Mouse (Mus musculus) liver, embryonic 13.5 days (tissue): ENCODE data around the gene Ldb3. TPM values are rescaled to one million over a fixed set of nuclear protein-coding genes. Genes with fewer than 3 reads are reported as not detected.
A peak's percentile ranks its signal among the peaks of the same experiment; 100 is the strongest.

Source experiments
- ATAC-seq: fragments of 200-750 bp; cut with Nextera tagmentation; 2 replicates; pipeline ENCODE4 v1.8.0; 2017; ENCODE audit warnings: low read depth, mild to moderate bottlenecking, moderate number of reproducible peaks, moderate library complexity
- DNase-seq: peaks from one replicate; pipeline ENCODE4 v3.0.0; 2022
- H3K27ac ChIP-seq: fragments of 300-500 bp; sonication (generic); 2 replicates; pipeline ENCODE4 v1.5.1; 2015; ENCODE audit warnings: moderate library complexity, mild to moderate bottlenecking, inconsistent platforms
- H3K27me3 ChIP-seq: fragments of 300-500 bp; sonication (generic); 2 replicates; pipeline ENCODE4 v1.6.1; 2015; ENCODE audit warnings: mild to moderate bottlenecking, inconsistent platforms
- H3K36me3 ChIP-seq: fragments of 300-500 bp; sonication (generic); 2 replicates; pipeline ENCODE4 v1.6.1; 2015; ENCODE audit warnings: mild to moderate bottlenecking, inconsistent platforms
- H3K4me1 ChIP-seq: fragments of 300-500 bp; sonication (generic); replicated peaks from 2 replicates; pipeline ENCODE4 v1.6.1; 2015; ENCODE audit warnings: inconsistent platforms
- H3K4me2 ChIP-seq: fragments of 300-500 bp; sonication (generic); 2 replicates; pipeline ENCODE4 v1.6.1; 2015; ENCODE audit warnings: inconsistent platforms, mild to moderate bottlenecking, moderate library complexity
- H3K4me3 ChIP-seq: fragments of 300-500 bp; sonication (generic); replicated peaks from 2 replicates; pipeline ENCODE4 v1.5.1; 2015; ENCODE audit warnings: mild to moderate bottlenecking, inconsistent platforms
- H3K9ac ChIP-seq: fragments of 300-500 bp; sonication (generic); 2 replicates; pipeline ENCODE4 v1.6.1; 2015; ENCODE audit warnings: mild to moderate bottlenecking, inconsistent platforms
- H3K9me3 ChIP-seq: fragments of 300-500 bp; sonication (generic); replicated peaks from 2 replicates; pipeline ENCODE4 v1.6.1; 2016; ENCODE audit warnings: inconsistent platforms
- WGBS: fragments of 180-500 bp; shearing (Covaris S2); methylation state at CpG from one replicate; pipeline ENCODE4 v1.1.7; 2015; ENCODE audit not compliant: insufficient replicate concordance; 5-methylcytosine and 5-hydroxymethylcytosine counted together
- polyA plus RNA-seq: library from polyadenylated mRNA; unstranded; fragments of >200 nt; fragmentation: Nextera tagmentation; extraction: Ambion mirVana; gene quantifications from 2 replicates; pipeline ENCODE4 v1.2.1, GENCODE M21; 2015

Gene Ldb3
- polyA plus RNA-seq, 1 experiment from 2014 or later = 0.54 TPM

DNA sequence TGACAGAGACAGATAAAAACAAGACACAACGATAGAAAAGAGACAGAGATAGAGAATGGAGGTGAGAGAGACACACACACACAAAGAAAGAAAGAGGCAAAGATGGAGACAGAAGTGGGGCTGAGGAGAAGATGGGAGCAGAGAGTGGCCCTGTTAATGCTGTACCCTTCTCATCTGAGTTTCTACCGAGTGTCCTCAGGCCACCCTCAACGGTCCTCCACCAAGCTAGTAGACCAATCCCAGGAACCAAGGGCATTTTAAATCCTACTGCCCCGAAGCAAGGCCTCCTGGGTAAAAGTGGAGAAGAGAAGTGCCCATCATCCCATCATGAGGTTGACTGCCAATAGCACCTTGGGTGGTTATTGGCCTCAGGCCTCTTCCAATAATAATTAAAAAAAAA is 17.6 kb downstream of the Ldb3 start:
- H3K4me2 ChIP-seq = no peak overlapping the region
- no peak for DNase-seq
- H3K4me1 ChIP-seq = no peaks in the 10 kb centered on the region; the same call in 1 of the 2 replicates
- H3K9ac ChIP-seq = no peak overlapping the region
- H3K27ac ChIP-seq = no peak overlapping the region
- no peak for ATAC-seq
- H3K9me3 ChIP-seq = no peaks in the 10 kb centered on the region
- no peak overlapping the region for H3K4me3 ChIP-seq
- 53% methylated on average over 4 of the region's 4 CpGs for WGBS
- H3K36me3 ChIP-seq = no peaks in the 10 kb centered on the region
- H3K27me3 ChIP-seq = peaks cover 17% of the 10 kb centered on the region

GRCm38 (mm10) chr14:34570294-34570693 is 18.2 kb downstream of the Ldb3 start:
- H3K27ac ChIP-seq = no peak overlapping the region
- H3K27me3 ChIP-seq = peaks cover 17% of the 10 kb centered on the region
- H3K9me3 ChIP-seq = no peaks in the 10 kb centered on the region
- no peaks in the 10 kb centered on the region; the same call in 1 of the 2 replicates for H3K4me1 ChIP-seq
- DNase-seq (peak; percentile 42), ATAC-seq (peak; percentile 48; the same call in 1 of the 2 replicates)
- H3K4me2 ChIP-seq = peak overlapping the region; percentile 38; the same call in 1 of the 2 replicates
- H3K9ac ChIP-seq = no peak overlapping the region
- H3K36me3 ChIP-seq = no peaks in the 10 kb centered on the region
- WGBS = 0% methylated on average over 6 of the region's 6 CpGs
- H3K4me3 ChIP-seq = no peak overlapping the region

DNA sequence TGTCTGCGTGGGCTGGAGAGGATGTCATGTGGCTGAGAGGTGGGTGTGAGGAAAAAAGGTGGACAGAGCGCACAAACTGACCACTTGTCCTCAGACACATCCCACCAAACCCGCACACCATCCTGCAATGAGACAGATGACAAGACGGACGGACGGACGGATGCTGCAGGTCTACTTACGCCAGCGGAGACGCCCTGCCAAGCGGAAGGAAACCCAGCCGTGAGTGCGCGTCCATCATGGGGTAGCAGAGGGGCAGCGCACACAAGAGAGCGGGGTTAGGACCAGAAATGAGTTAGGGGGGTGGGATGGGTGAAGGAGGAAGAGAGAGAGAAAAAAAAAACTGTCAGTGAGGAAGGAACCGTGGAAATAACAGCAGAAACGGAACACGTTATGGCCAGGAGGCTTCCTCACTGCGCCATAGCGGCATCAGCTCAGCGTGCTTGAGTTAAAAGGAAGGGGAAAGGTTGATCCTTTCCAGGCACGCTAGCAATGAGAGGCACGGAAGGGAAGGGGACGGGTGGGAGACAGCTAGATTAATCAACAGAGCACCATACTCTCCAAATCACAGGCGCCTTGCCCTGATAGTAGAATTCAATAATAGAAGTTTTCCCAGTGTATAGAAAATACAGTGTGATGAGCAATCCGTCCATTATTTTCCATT is 18.8 kb downstream of the Ldb3 start:
- 28% methylated on average over 27 of the region's 27 CpGs for WGBS
- no peak overlapping the region for H3K4me3 ChIP-seq

GRCm38 (mm10) chr14:34568626-34569025 is 19.9 kb downstream of the Ldb3 start:
- H3K4me1 ChIP-seq = no peaks in the 10 kb centered on the region; the same call in 1 of the 2 replicates
- no peaks in the 10 kb centered on the region for H3K9me3 ChIP-seq
- 63% methylated on average over 4 of the region's 4 CpGs for WGBS
- H3K4me3 ChIP-seq = no peak overlapping the region
- ATAC-seq (no peak), DNase-seq (no peak)
- no peaks in the 10 kb centered on the region for H3K36me3 ChIP-seq
- peaks cover 17% of the 10 kb centered on the region for H3K27me3 ChIP-seq
- no peak overlapping the region for H3K4me2 ChIP-seq
- no peak overlapping the region for H3K27ac ChIP-seq
- H3K9ac ChIP-seq = no peak overlapping the region

More for the DNA sequence above, 18.8 kb downstream of the Ldb3 start:
- Histone ChIP-seq H3K4me1 (no peaks in the 10 kb centered on the region; the same call in 1 of the 2 replicates), H3K9me3 (no peaks in the 10 kb centered on the region), H3K36me3 (no peaks in the 10 kb centered on the region), H3K4me2 (peak overlapping the region; percentile 38), H3K9ac (no peak overlapping the region), H3K27ac (no peak overlapping the region), H3K27me3 (peaks cover 17% of the 10 kb centered on the region)
- no peak for ATAC-seq
- no peak for DNase-seq

DNA sequence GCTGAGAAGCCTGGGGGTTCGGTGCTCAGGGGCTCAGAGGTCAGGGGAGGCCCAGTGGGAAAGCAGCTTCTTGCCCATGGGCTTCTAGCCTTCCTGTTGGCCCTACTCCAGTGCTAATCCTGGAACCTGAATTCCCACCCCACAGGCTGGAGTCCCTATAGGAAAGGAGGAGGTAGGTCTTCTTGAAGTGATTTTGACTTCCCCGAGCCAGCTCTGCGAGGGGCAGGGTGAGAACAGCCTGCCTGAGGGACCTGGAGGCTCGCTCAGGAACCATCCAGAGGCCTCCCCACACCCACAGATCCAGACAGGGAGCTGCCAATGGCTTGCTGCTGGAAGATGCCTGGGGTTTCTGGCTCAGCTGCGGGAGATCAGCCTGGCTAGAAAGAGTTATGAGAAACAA is 20.8 kb downstream of the Ldb3 start:
- ATAC-seq (no peak), DNase-seq (no peak)
- Histone ChIP-seq H3K4me3 (no peak overlapping the region), H3K27me3 (peaks cover 17% of the 10 kb centered on the region), H3K4me2 (no peak overlapping the region), H3K9ac (no peak overlapping the region), H3K9me3 (no peaks in the 10 kb centered on the region), H3K27ac (no peak overlapping the region), H3K36me3 (no peaks in the 10 kb centered on the region), H3K4me1 (no peaks in the 10 kb centered on the region; the same call in 1 of the 2 replicates)
- 52% methylated on average over 5 of the region's 5 CpGs for WGBS

GRCm38 (mm10) chr14:34566530-34566929 is 22.0 kb downstream of the Ldb3 start:
- WGBS = 73% methylated on average over 7 of the region's 7 CpGs
- no peaks in the 10 kb centered on the region for H3K9me3 ChIP-seq
- H3K9ac ChIP-seq = no peak overlapping the region
- H3K4me1 ChIP-seq = no peaks in the 10 kb centered on the region; the same call in 1 of the 2 replicates
- no peak overlapping the region for H3K4me2 ChIP-seq
- no peak overlapping the region for H3K27ac ChIP-seq
- H3K27me3 ChIP-seq = peaks cover 17% of the 10 kb centered on the region
- no peak for DNase-seq
- no peak for ATAC-seq
- H3K36me3 ChIP-seq = no peaks in the 10 kb centered on the region
- H3K4me3 ChIP-seq = no peak overlapping the region

GRCm38 (mm10) chr14:34565711-34566110 is 22.8 kb downstream of the Ldb3 start:
- H3K27ac ChIP-seq = no peak overlapping the region
- peaks cover 17% of the 10 kb centered on the region for H3K27me3 ChIP-seq
- H3K36me3 ChIP-seq = no peaks in the 10 kb centered on the region
- no peak overlapping the region for H3K4me3 ChIP-seq
- WGBS = 60% methylated on average over 17 of the region's 17 CpGs
- H3K4me2 ChIP-seq = no peak overlapping the region
- ATAC-seq (no peak), DNase-seq (no peak)
- H3K9me3 ChIP-seq = no peaks in the 10 kb centered on the region
- H3K9ac ChIP-seq = no peak overlapping the region
- no peaks in the 10 kb centered on the region; the same call in 1 of the 2 replicates for H3K4me1 ChIP-seq

GRCm38 (mm10) chr14:34564646-34565045 is 23.8 kb downstream of the Ldb3 start:
- no peak for ATAC-seq
- H3K4me3 ChIP-seq = no peak overlapping the region
- H3K36me3 ChIP-seq = no peaks in the 10 kb centered on the region
- H3K4me1 ChIP-seq = no peaks in the 10 kb centered on the region; the same call in 1 of the 2 replicates
- 61% methylated on average over 5 of the region's 5 CpGs for WGBS
- DNase-seq = no peak
- H3K4me2 ChIP-seq = no peak overlapping the region
- no peak overlapping the region for H3K9ac ChIP-seq
- no peaks in the 10 kb centered on the region for H3K9me3 ChIP-seq
- H3K27ac ChIP-seq = no peak overlapping the region
- H3K27me3 ChIP-seq = peaks cover 13% of the 10 kb centered on the region

DNA sequence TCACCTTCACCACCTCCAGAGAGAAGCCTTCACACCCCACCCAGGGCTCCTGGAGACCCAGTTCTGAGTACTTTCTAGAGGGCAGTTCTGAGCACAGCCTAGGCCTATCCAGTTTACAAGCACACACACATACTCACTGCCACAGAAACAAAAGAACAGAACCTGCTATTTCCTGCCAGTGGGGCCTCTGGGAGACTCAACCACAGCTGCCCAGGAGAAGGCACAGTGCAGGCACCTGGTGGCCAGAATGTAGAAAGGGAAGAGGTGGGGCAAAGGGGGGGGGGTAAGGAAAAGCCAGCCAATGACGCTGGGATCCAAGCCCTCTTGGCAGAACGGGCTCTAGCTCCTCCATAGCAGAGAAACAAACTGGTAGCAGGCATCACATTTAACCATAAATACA is 26.1 kb downstream of the Ldb3 start:
- DNase-seq = no peak
- Histone ChIP-seq H3K36me3 (no peaks in the 10 kb centered on the region), H3K9ac (no peak overlapping the region), H3K4me1 (no peaks in the 10 kb centered on the region), H3K27me3 (no peaks in the 10 kb centered on the region), H3K9me3 (no peaks in the 10 kb centered on the region), H3K4me2 (no peak overlapping the region), H3K27ac (no peak overlapping the region), H3K4me3 (no peak overlapping the region)
- WGBS = 27% methylated on average over 2 of the region's 2 CpGs
- no peak for ATAC-seq

GRCm38 (mm10) chr14:34561647-34562046 is 26.8 kb downstream of the Ldb3 start:
- no peak for ATAC-seq
- Histone ChIP-seq H3K4me3 (no peak overlapping the region), H3K4me2 (no peak overlapping the region), H3K9ac (no peak overlapping the region), H3K36me3 (no peaks in the 10 kb centered on the region), H3K27ac (no peak overlapping the region), H3K4me1 (no peaks in the 10 kb centered on the region), H3K9me3 (no peaks in the 10 kb centered on the region), H3K27me3 (no peaks in the 10 kb centered on the region)
- WGBS = 66% methylated on average over 8 of the region's 8 CpGs
- DNase-seq = no peak

- Histone ChIP-seq H3K4me1 (no peaks in the 10 kb centered on the region), H3K9ac (no peak overlapping the region), H3K4me2 (no peak overlapping the region), H3K4me3 (no peak overlapping the region), H3K9me3 (no peaks in the 10 kb centered on the region), H3K27me3 (peaks cover 3% of the 10 kb centered on the region; the same call in 1 of the 2 replicates), H3K36me3 (no peaks in the 10 kb centered on the region), H3K27ac (no peak overlapping the region)
- ATAC-seq (no peak), DNase-seq (no peak)
- WGBS = 71% methylated on average over 9 of the region's 9 CpGs
Measured at GRCm38 (mm10) chr14:34558947-34559346, 29.5 kb downstream of the Ldb3 start.

DNA sequence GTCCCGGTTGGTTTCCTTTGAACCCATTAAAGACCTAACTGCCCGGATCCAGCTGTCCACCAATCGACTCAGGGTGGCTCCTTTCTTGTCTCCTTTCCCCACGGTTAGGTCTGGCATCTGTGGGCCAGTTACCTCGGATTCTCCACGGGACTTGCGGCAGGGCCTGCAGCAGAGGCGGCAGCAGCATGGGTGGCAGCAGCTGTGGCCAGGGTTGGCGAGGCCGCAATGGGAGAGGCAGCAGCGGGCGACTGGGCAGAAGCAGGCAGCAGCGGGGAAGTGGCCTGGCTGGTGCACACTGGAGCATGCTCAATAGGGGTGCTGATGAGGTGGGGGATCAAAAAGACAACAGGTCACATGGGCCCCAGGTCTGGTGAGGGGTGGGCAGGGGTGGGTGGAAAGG is 33.3 kb downstream of the Ldb3 start:
- 71% methylated on average over 13 of the region's 13 CpGs for WGBS
- H3K27ac ChIP-seq = no peak overlapping the region
- no peaks in the 10 kb centered on the region for H3K9me3 ChIP-seq
- H3K27me3 ChIP-seq = peaks cover 10% of the 10 kb centered on the region
- no peak for ATAC-seq
- H3K9ac ChIP-seq = no peak overlapping the region
- DNase-seq = no peak
- no peaks in the 10 kb centered on the region for H3K36me3 ChIP-seq
- no peak overlapping the region for H3K4me3 ChIP-seq
- H3K4me1 ChIP-seq = no peaks in the 10 kb centered on the region
- H3K4me2 ChIP-seq = no peak overlapping the region
